Mouse (Mus musculus) spleen, postnatal 4 days (tissue): Measurements from ENCODE around the gene Nup210l.
"Not testable (repeated sequence)": the region's sequence is repeated elsewhere in the genome, so short reads cannot be mapped to it uniquely, and the experiment has no call there.

Experiments used
- DNase-seq, 2 experiments: peaks; one replicate each; pipeline ENCODE4 v3.0.0; 2022; ENCODE audit warnings: low spot score in 2 of 2

The Nup210l gene

DNA sequence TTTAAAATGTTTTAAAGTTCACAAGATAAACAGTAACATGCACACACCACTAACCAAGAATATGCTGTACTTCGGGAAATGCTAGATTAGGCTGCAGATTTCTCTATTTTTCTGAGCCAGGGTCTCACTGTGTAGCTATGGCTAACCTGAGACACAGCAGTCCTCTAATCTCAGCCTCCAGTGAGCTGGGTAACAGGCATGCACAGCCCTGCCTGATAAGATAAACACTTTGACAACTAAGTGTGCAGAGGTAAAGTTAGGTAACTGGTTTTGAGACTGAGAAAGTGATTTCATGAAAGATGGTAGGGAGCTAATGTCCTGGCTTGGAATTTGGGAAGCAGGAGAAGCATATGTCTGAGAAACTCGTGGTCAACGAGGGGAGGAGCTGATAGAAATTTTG, 9.5 kb upstream of the Nup210l start:
- DNase-seq, result no peak

- no peak for DNase-seq
Observed at GRCm38 (mm10) chr3:90097928-90098327, 6.0 kb upstream of the Nup210l start.

- no peak for DNase-seq
Observed at GRCm38 (mm10) chr3:90101010-90101409, 2.9 kb upstream of the Nup210l start.

- no peak for DNase-seq
Observed at GRCm38 (mm10) chr3:90101673-90102072, 2.3 kb upstream of the Nup210l start.

DNA sequence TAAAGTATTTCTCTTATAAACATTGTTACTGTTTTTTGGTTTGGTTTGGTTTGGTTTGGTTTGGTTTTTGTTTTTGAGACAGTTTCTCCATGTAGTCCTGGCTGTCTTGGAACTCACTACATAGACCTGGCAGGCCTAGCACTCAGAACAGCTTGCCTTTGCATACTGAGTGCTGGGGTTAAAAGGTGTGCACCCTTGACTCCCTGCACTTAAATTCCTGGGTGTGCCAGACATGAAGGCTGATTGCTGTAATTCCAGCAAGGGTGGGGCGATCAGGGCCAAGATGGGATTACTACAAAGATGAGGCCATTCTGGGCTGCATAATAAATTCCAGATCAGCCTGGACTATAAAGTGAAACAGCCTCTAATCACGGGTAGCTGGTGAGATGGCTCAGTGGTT, 1.7 kb upstream of the Nup210l start:
- DNase-seq, result no peak

DNA sequence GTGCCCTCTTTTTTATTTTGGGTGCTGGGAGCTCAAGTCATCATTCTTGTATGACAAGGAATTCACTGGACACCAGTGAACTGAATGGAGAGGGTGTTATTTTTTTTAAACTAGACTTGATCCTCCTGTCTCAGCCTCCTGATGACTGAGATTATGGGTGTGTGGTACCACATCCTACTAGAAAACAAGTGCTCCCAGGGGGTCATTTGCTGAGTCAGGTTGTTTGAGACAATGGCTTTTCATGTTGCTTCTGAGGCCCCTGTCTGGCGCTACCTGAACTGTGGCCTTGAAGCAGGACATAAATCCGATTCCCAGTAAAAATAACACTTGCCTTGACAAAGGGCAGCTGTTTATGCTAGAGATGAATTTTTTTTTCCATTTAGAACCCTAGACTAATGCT, 756 bp upstream of the Nup210l start:
- no peak for DNase-seq

- DNase-seq, result no peak
Observed at GRCm38 (mm10) chr3:90111706-90112105, 7.8 kb downstream of the Nup210l start.

DNA sequence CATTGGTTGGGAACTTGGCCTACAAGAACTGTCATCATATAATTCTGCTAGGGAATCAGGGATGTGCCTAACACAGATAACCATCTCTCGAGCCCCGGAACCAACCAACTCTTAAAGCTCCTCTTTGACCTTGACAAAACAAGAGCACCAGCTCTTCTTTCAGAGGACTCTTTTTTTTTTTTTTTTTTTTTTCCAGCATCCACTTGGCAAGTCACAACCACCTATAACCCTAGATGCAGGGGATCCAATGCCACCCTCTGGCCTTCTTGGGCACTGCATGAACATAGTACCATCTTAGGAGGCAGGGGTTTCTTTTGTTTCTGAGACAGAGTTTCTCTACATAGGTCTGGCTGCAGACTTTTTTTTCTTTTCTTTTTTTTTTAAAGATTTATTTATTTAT, 10.4 kb downstream of the Nup210l start:
- peak in 1 of 2 experiments; percentile 30 for DNase-seq

GRCm38 (mm10) chr3:90115526-90115925, 11.6 kb downstream of the Nup210l start:
- no peak for DNase-seq

DNA sequence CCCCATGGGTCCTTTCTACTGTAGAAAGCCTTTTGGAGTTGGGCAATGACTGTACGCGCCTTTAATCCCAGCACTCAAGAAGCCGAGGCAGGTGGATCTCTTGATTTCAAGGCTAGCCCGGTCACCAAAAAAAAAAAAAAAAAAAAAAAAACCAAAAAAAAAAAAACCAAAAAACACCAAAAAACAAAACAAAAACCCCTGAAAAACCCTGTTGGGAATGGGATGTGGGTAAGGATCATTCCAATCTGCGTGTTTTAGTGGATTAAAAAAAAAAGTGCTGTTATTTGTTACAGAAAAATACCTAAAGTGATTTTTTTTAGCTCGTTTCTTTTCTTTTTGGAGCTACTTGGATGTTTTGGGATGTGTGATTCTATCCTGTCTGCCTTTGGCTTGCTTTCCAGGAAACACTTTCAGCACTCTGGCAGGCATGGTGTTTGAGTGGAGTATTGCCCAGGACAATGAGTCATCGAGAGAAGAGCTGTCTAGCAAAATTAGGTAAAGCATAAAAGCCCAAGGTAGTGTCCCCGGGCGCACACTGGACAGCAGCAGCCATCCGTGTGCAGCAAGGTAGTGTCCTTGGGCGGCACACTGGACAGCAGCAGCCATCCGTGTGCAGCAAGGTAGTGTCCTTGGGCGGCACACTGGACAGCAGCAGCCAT, 14.3 kb downstream of the Nup210l start:
- no peak for DNase-seq

DNA sequence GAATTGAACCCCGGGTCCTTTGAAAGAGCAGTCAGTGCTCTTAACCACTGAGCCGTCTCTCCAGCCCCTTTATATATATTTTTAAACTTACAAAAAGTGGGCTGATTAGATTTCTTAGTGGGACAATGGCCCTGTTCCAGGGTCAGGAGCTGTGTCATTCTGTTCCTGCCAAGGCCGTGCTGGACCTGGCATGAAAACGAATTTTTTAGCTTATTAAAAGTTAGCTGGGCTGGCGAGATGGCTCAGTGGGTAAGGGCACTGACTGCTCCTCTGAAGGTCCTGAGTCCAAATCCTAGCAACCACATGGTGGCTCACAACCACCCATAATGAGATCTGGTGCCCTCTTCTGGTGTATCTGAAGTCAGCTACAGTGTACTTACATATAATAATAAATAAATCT, 18.1 kb downstream of the Nup210l start:
- not testable (repeated sequence) for DNase-seq

GRCm38 (mm10) chr3:90125710-90126109, 21.8 kb downstream of the Nup210l start:
- DNase-seq, result peak in 1 of 2 experiments; percentile 18

DNA sequence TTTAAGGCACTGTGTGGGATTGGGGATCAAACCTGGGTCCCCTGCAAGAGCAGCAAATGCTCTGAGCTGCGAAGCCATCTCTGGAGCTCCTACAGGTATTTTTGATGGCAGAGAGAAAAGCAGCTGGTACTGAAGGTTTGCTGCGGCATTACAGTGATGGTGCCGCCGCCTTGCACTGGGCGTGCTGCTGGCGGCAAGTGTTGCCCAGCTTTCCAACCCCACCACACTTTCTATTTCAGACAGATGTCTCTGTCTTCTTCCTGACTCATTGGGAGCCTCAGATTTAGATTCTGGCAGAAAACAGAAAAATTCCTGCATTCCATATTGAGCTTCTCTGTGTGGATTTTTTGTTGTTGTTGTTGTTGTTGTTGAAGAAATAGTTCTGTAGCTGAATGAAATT, 23.9 kb downstream of the Nup210l start:
- DNase-seq, result no peak

DNA sequence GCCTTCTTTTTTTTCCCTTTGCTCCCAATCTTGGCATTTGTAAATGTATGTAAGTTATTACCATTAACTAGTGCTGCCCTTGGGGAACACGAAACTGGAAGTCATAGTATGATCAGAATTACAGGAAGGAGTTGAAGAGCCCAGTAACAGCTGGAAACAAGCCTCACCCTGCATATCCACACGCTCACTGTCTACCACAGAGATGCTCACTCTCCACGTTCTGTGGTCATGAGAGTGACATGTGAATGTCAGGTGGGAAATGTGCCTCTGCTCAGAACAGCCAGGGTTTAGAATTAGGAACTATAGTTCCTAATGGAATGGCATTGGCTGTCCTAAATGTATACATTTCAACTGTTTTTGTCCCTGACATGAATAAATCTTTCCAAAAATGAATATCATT, 28.8 kb downstream of the Nup210l start:
- DNase-seq, result no peak

DNA sequence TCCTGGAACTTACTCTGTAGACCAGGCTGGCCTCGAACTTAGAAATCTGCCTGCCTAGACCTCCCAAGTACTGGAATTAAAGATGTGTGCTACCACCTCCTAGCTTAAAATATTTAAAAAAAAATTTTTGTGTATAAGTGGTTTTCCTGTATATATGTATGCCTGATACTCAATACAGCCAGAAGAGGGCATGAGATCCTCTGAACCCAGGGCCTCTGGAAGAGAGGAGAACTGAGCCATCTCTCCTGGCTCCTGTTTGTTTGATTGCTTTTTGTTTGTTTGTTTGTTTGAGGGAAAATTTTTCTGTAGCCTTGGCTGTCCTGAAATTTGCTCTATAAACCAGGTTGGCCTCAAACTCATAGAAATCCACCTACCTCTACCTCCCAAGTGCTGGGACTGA, 29.4 kb downstream of the Nup210l start:
- no peak for DNase-seq

DNA sequence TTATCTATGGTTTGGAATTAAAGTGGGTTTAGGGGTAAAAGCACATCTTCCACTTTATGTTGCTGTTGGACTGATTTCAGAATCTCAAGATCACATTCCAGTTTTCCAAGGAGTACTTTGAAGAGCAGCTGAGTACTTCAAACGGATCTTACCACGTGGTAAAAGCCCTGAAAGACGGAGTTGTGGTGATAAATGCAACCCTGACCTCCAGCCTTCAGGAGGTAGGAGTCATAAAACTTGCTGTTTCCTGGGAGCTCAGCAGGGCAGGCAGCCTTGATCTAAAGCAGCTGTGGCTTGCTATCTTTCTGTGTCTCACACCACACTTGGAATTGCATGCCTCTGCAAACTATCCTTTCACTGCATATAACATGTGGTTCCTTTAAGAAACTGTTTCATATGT, 30.6 kb downstream of the Nup210l start:
- no peak for DNase-seq

- no peak for DNase-seq
Observed at GRCm38 (mm10) chr3:90134993-90135392, 31.1 kb downstream of the Nup210l start.

GRCm38 (mm10) chr3:90136660-90137059, 32.7 kb downstream of the Nup210l start:
- DNase-seq, result no peak

GRCm38 (mm10) chr3:90137606-90138005, 33.7 kb downstream of the Nup210l start:
- DNase-seq, result no peak

- DNase-seq, result no peak
Observed at GRCm38 (mm10) chr3:90139962-90140361, 36.0 kb downstream of the Nup210l start.

- DNase-seq, result no peak
Observed at GRCm38 (mm10) chr3:90145461-90145860, 41.5 kb downstream of the Nup210l start.

GRCm38 (mm10) chr3:90146651-90147050, 42.7 kb downstream of the Nup210l start:
- no peak for DNase-seq

DNA sequence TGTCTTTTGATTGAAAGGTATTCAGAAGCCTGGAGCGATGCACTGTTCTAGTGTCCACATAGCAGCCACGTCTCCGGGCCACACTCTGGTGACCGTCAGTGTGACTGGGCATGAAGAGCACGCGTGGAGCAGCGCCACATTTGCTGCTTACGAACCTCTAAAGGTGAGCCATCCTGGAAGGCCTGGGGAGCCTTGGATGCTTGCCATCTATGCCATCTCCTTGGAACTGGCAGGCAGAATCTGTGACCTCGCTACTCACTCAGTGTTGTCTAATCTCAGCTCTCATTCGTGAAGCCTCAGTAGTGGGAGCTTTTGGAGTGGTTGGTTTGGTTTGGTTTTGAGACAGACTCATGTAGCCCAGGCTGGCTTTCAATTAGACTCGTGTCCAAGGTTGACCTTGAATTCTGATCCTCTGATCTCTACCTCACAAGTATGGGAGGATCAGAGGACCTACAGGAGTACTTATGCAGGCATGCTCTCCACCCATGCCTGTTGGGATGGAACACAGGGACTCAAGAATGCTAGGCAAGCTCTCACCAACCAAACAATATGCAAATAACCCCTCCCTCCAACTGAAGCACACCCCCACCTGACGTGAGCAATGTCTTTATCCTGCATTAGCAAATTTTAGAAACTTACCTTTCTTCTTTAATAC, 47.3 kb downstream of the Nup210l start:
- no peak for DNase-seq

DNA sequence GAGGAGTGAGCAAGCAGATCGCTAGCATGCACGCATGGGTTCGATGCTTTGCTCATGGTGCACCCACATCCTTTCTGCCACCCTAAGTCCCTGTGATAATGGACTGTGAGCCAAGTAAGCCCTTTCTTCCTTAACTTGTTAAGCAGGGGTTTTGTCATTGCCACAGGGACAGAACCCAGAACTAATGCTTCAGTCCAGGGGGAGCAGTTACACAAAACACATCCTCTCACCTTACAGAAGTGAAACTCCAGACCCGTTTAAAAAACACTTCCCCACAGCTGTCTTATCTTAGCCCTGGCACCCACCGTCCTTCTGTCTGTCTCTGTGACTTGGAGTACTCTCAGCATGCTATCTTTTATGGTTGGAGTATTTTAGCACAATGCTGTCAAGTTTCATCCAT, 52.1 kb downstream of the Nup210l start:
- peak in 1 of 2 experiments; percentile 26 for DNase-seq
